In the genomic region with DNA sequence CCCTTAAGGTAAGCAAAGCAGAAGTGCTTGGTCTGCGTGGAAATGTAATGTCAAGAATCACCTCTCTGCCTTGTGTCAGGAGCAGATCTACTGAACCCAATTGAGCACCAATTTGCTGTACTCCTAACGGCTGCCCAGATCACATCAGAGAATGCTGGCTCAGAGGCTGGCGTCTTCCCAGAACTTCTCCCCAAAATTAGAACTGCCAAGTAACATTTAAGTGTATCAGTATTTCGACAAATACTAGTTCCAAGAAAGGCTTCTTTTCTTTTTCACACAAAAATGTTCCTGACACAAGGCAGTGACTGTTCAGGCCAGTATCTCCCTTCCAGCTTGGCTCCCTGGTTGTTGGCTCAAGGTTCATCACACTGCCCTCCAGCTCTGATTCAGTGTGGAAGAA, we compare ENCODE assay signal across 11 mouse cellular contexts. TPM values are rescaled to one million over a fixed set of nuclear protein-coding genes. Genes with fewer than 3 reads are reported as not detected.
A peak's percentile ranks its signal among the peaks of the same experiment; 100 is the strongest.
DNase-seq lines count a peak whose midpoint lies in the region; TF ChIP-seq lines count a peak whose summit lies in the region.
"Had no signal": no experiment of that assay in that cellular context is flagged by ENCODE, and none has a peak within 500 bp of the region (broad histone marks: within the 10 kb centered on the region; RNA-seq: fewer than 3 reads in every experiment).

No protein-coding gene starts in this region.

- no peak for TF ChIP-seq CTCF in kidney, adult 2 months (conservative IDR thresholded peaks at IDR 0.05; ENCODE audit: insufficient read depth, insufficient read length, low read depth, low read length)

- H3K27me3 ChIP-seq in kidney, adult 2 months (replicated peaks; ENCODE audit: control insufficient read depth, insufficient read depth, low read length) = no peaks in the 10 kb centered on the region; the same call in 1 of the 2 replicates
- H3K27me3 ChIP-seq: stomach, embryonic 15.5 days had no signal

- H3K4me3 ChIP-seq in kidney, adult 2 months (ENCODE audit: insufficient read depth, low read depth, low read length) = no peak overlapping the region
- H3K4me3 ChIP-seq: stomach, embryonic 15.5 days had no signal

- WGBS in kidney, adult 2 months = 78% methylated on average over 4 of the region's 4 CpGs

- 0 out of 2 replicates have a peak, but pooled peaks cover 4% of the 10 kb centered on the region for H3K4me1 ChIP-seq in kidney, adult 2 months (ENCODE audit: control insufficient read depth, insufficient read depth, low read length)
- H3K4me1 ChIP-seq: stomach, embryonic 15.5 days had no signal

- TF ChIP-seq POLR2A in kidney, adult 2 months (IDR thresholded peaks at IDR 0.05; ENCODE audit: low read depth, low read length) = no peak

- no peaks in the 10 kb centered on the region for H3K36me3 ChIP-seq in kidney, adult 2 months (ENCODE audit: control insufficient read depth, insufficient read depth, low read length)
- H3K36me3 ChIP-seq: stomach, embryonic 15.5 days had no signal

- intact Hi-C loops in gastrocnemius, postnatal 14 days (cut with DNase I; ENCODE audit: low total_unique reads) = no loop called here
- intact Hi-C loops in left cerebral cortex, postnatal 4 days (cut with DNase I) = no loop called here

- DNase-seq in gastrocnemius, postnatal 14 days = peak; percentile 23
- DNase-seq in gastrocnemius, postnatal 4 days (ENCODE audit: low spot score in 2 of 2) = no peak
- peak; percentile 27 for DNase-seq in NIH3T3 (ENCODE audit: low read depth)
- DNase-seq in frontal cortex, postnatal 10 days (ENCODE audit: low spot score in 2 of 2) = peak; percentile 7 to 10
- DNase-seq in left cerebral cortex, postnatal 4 days = peak; percentile 2
- no peak for DNase-seq in yolk sac, embryonic 10.5 days (ENCODE audit: low spot score)
- no peak for DNase-seq in kidney, adult 2 months
- DNase-seq in adrenal gland, postnatal 4 days (ENCODE audit: low spot score in 2 of 2) = no peak
- DNase-seq: lung, embryonic 14.5 days had no signal

- H3K27ac ChIP-seq in kidney, adult 2 months (ENCODE audit: insufficient read depth, low read depth, low read length) = no peak overlapping the region
- H3K27ac ChIP-seq: stomach, embryonic 15.5 days had no signal

RNA-seq across cellular contexts. Expression of a gene that starts 52.4 kb away (rescaled TPM):
- not detected for total RNA-seq in gastrocnemius, postnatal 14 days (2021)
- under 1 TPM in 1 of 2 experiments, not detected in 1; 0.42 TPM for total RNA-seq in gastrocnemius, postnatal 4 days (2021)
- not detected for total RNA-seq in left cerebral cortex, postnatal 4 days (2021)
- polyA plus RNA-seq in kidney, adult 2 months (2012; rRNA removed) = not detected in 2 replicates
- under 1 TPM in 1 of 2 experiments, not detected in 1; 0.11 TPM for total RNA-seq in adrenal gland, postnatal 4 days (2021)
- total RNA-seq: monocyte, adult 5-6 weeks had no signal
- polyA plus RNA-seq: lung, embryonic 14.5 days; stomach, embryonic 15.5 days had no signal

Comparison
In these comparisons a context has a peak if more than half of its experiments do, and no peak if none do; other contexts are left out.
1. DNase-seq: peak in gastrocnemius, postnatal 14 days (single experiment), NIH3T3 (single experiment), frontal cortex, postnatal 10 days (2 of 2) and left cerebral cortex, postnatal 4 days (single experiment); none in gastrocnemius, postnatal 4 days (0 of 2), yolk sac, embryonic 10.5 days (single experiment), kidney, adult 2 months (single experiment) and adrenal gland, postnatal 4 days (0 of 2).